Mouse (Mus musculus): Measurements from ENCODE around the gene Tgfb1. TPM values are rescaled to one million over a fixed set of nuclear protein-coding genes. Genes with fewer than 3 reads are reported as not detected.

Gene Tgfb1
- polyA plus RNA-seq, 1 experiment, result 125 TPM

GRCm38 (mm10) chr7:25672442-25672841 is 14.4 kb upstream of the Tgfb1 start:
- no peak for DNase-seq
- peaks cover 10% of the 10 kb centered on the region for H3K4me1 ChIP-seq (replicated peaks; ENCODE audit: control insufficient read depth, insufficient read depth, low read length)
- 68% methylated on average over 4 of the region's 4 CpGs for WGBS
- H3K27me3 ChIP-seq (ENCODE audit: control insufficient read depth, insufficient read depth, low read length), result no peaks in the 10 kb centered on the region; the same call in 1 of the 2 replicates
- H3K4me3 ChIP-seq (ENCODE audit: control insufficient read depth, insufficient read depth, low read length), result no peak overlapping the region
- TF ChIP-seq CTCF (IDR thresholded peaks at IDR 0.05; ENCODE audit: borderline replicate concordance, control insufficient read depth, extremely low read depth, insufficient read depth, low read length, poor library complexity) (no peak), POLR2A (IDR thresholded peaks at IDR 0.05; ENCODE audit: control insufficient read depth, extremely low read depth, insufficient read depth, low read length, poor library complexity) (no peak)
- no peak overlapping the region for H3K27ac ChIP-seq (ENCODE audit: control insufficient read depth, insufficient read depth, low read length)
- peaks cover 11% of the 10 kb centered on the region for H3K36me3 ChIP-seq (ENCODE audit: control insufficient read depth, insufficient read depth, low read length)

GRCm38 (mm10) chr7:25674297-25674696 is 12.5 kb upstream of the Tgfb1 start:
- H3K36me3 ChIP-seq (ENCODE audit: control insufficient read depth, insufficient read depth, low read length), result no peaks in the 10 kb centered on the region
- 8% methylated on average over 9 of the region's 9 CpGs for WGBS
- H3K4me1 ChIP-seq (replicated peaks; ENCODE audit: control insufficient read depth, insufficient read depth, low read length), result peaks cover 12% of the 10 kb centered on the region
- H3K4me3 ChIP-seq (ENCODE audit: control insufficient read depth, insufficient read depth, low read length), result peak overlapping the region; percentile 26; the same call in 1 of the 2 replicates
- H3K27ac ChIP-seq (ENCODE audit: control insufficient read depth, insufficient read depth, low read length), result no peak overlapping the region
- H3K27me3 ChIP-seq (ENCODE audit: control insufficient read depth, insufficient read depth, low read length), result no peaks in the 10 kb centered on the region; the same call in 1 of the 2 replicates
- TF ChIP-seq POLR2A (IDR thresholded peaks at IDR 0.05; ENCODE audit: control insufficient read depth, extremely low read depth, insufficient read depth, low read length, poor library complexity) (no peak), CTCF (IDR thresholded peaks at IDR 0.05; ENCODE audit: borderline replicate concordance, control insufficient read depth, extremely low read depth, insufficient read depth, low read length, poor library complexity) (no peak)
- DNase-seq, result no peak

GRCm38 (mm10) chr7:25674719-25675300 is 12.0 kb upstream of the Tgfb1 start, which contains the start of gene Tmem91:
Gene Tmem91, minus strand, starts transcription at chr7:25675166.
- Histone ChIP-seq H3K4me1 (replicated peaks; ENCODE audit: control insufficient read depth, insufficient read depth, low read length) (peaks cover 12% of the 10 kb centered on the region), H3K27me3 (ENCODE audit: control insufficient read depth, insufficient read depth, low read length) (no peaks in the 10 kb centered on the region; the same call in 1 of the 2 replicates), H3K4me3 (ENCODE audit: control insufficient read depth, insufficient read depth, low read length) (peak within 1 kb of the TSS; percentile 26), H3K36me3 (ENCODE audit: control insufficient read depth, insufficient read depth, low read length) (no peaks in the 10 kb centered on the region), H3K27ac (ENCODE audit: control insufficient read depth, insufficient read depth, low read length) (no peak within 1 kb of the TSS)
- peak; percentile 31 for DNase-seq
- 1% methylated on average over 29 of the region's 29 CpGs for WGBS
- TF ChIP-seq CTCF (IDR thresholded peaks at IDR 0.05; ENCODE audit: borderline replicate concordance, control insufficient read depth, extremely low read depth, insufficient read depth, low read length, poor library complexity) (no peak), POLR2A (IDR thresholded peaks at IDR 0.05; ENCODE audit: control insufficient read depth, extremely low read depth, insufficient read depth, low read length, poor library complexity) (no peak)

- Histone ChIP-seq H3K4me3 (ENCODE audit: control insufficient read depth, insufficient read depth, low read length) (no peak overlapping the region), H3K4me1 (replicated peaks; ENCODE audit: control insufficient read depth, insufficient read depth, low read length) (peaks cover 15% of the 10 kb centered on the region), H3K27me3 (ENCODE audit: control insufficient read depth, insufficient read depth, low read length) (no peaks in the 10 kb centered on the region; the same call in 1 of the 2 replicates), H3K27ac (ENCODE audit: control insufficient read depth, insufficient read depth, low read length) (no peak overlapping the region), H3K36me3 (ENCODE audit: control insufficient read depth, insufficient read depth, low read length) (no peaks in the 10 kb centered on the region)
- no peak for TF ChIP-seq CTCF (IDR thresholded peaks at IDR 0.05; ENCODE audit: borderline replicate concordance, control insufficient read depth, extremely low read depth, insufficient read depth, low read length, poor library complexity)
- no peak for TF ChIP-seq POLR2A (IDR thresholded peaks at IDR 0.05; ENCODE audit: control insufficient read depth, extremely low read depth, insufficient read depth, low read length, poor library complexity)
- no peak for DNase-seq
- WGBS, result 75% methylated on average over 6 of the region's 6 CpGs
Observed at GRCm38 (mm10) chr7:25675405-25675804, 11.4 kb upstream of the Tgfb1 start.

GRCm38 (mm10) chr7:25676085-25676781 is 10.6 kb upstream of the Tgfb1 start:
- Histone ChIP-seq H3K27me3 (ENCODE audit: control insufficient read depth, insufficient read depth, low read length) (no peaks in the 10 kb centered on the region; the same call in 1 of the 2 replicates), H3K4me1 (replicated peaks; ENCODE audit: control insufficient read depth, insufficient read depth, low read length) (peaks cover 17% of the 10 kb centered on the region), H3K4me3 (ENCODE audit: control insufficient read depth, insufficient read depth, low read length) (no peak overlapping the region), H3K36me3 (ENCODE audit: control insufficient read depth, insufficient read depth, low read length) (no peaks in the 10 kb centered on the region), H3K27ac (ENCODE audit: control insufficient read depth, insufficient read depth, low read length) (no peak overlapping the region)
- WGBS, result 92% methylated on average over 15 of the region's 15 CpGs
- TF ChIP-seq CTCF (IDR thresholded peaks at IDR 0.05; ENCODE audit: borderline replicate concordance, control insufficient read depth, extremely low read depth, insufficient read depth, low read length, poor library complexity) (no peak), POLR2A (IDR thresholded peaks at IDR 0.05; ENCODE audit: control insufficient read depth, extremely low read depth, insufficient read depth, low read length, poor library complexity) (no peak)
- no peak for DNase-seq

- Histone ChIP-seq H3K4me3 (ENCODE audit: control insufficient read depth, insufficient read depth, low read length) (no peak overlapping the region), H3K36me3 (ENCODE audit: control insufficient read depth, insufficient read depth, low read length) (no peaks in the 10 kb centered on the region), H3K27me3 (ENCODE audit: control insufficient read depth, insufficient read depth, low read length) (no peaks in the 10 kb centered on the region; the same call in 1 of the 2 replicates), H3K4me1 (replicated peaks; ENCODE audit: control insufficient read depth, insufficient read depth, low read length) (peaks cover 25% of the 10 kb centered on the region), H3K27ac (ENCODE audit: control insufficient read depth, insufficient read depth, low read length) (no peak overlapping the region)
- 97% methylated on average over 7 of the region's 7 CpGs for WGBS
- DNase-seq, result no peak
- TF ChIP-seq POLR2A (IDR thresholded peaks at IDR 0.05; ENCODE audit: control insufficient read depth, extremely low read depth, insufficient read depth, low read length, poor library complexity) (no peak), CTCF (IDR thresholded peaks at IDR 0.05; ENCODE audit: borderline replicate concordance, control insufficient read depth, extremely low read depth, insufficient read depth, low read length, poor library complexity) (no peak)
Observed at GRCm38 (mm10) chr7:25677013-25677412, 9.8 kb upstream of the Tgfb1 start.

All from thymus, adult 2 months (tissue).